Mouse (Mus musculus): ENCODE measurements at regions not wholly inside any gene's neighbourhood (a gene's known extent, or its start where the extent isn't known, plus 50 kb on each side); places are given as distances from the start of the nearest gene placed in this dataset.
A peak's percentile ranks its signal among the peaks of the same experiment; 100 is the strongest.

DNA sequence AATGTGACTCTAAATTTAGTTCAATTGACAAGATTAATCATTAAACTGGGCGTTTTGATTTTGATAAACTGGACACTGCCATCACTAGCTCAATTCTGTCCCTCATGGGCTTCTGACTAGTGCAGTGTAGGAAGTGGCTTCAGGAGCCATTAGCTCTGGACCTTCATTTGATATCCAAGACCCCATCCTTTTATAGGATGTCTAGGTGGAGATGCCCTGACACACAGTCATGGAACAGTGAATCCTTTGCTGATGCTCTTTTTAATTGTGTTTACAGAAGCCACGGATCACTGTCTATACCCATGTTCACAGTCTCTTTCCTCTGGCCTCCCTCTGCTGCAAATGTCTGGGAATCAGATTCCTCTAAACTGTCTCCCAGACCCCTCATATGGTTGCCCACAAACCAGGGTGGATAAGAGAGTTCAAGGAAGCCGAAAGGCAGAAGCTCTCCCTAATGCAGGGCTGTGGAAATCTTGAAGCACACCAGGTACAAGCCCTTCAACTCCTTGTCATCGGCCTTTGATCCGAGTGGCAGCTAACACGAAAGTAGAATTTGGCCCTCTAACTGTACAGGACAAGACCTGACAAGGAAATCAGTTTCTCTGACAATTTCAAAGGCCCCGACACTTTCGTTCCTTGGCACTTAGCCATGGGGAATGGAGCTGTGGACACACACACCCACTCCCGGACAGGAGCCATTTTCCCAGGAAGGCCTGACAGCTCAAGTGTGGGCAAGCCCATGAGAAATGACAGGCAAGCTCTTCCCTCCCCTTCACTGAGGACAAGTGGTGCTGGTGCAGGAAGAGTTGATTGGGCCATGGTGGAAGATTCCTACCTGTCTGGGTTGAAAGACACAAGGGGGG is 135.2 kb upstream of the Parp11 start:
- ATAC-seq (ENCODE audit: low FRiP score, low TSS enrichment) (no peak), DNase-seq (no peak)
- no peak overlapping the region for H3K9ac ChIP-seq (replicated peaks; ENCODE audit: low read length)
- no peaks in the 10 kb centered on the region for H3K36me3 ChIP-seq (ENCODE audit: control insufficient read depth, insufficient read depth, low read length)
- WGBS, result 89% methylated on average over 9 of the region's 9 CpGs
- no peaks in the 10 kb centered on the region for H3K4me1 ChIP-seq (ENCODE audit: control insufficient read depth, insufficient read depth, low read length)
- H3K4me2 ChIP-seq (ENCODE audit: low read length), result no peak overlapping the region
- H3K4me3 ChIP-seq (replicated peaks; ENCODE audit: low read depth, low read length), result no peak overlapping the region
- no peaks in the 10 kb centered on the region for H3K27me3 ChIP-seq (ENCODE audit: control insufficient read depth, insufficient read depth, low read length)
- H3K27ac ChIP-seq (replicated peaks; ENCODE audit: low read depth, low read length), result no peak overlapping the region
- no peaks in the 10 kb centered on the region for H3K9me3 ChIP-seq (ENCODE audit: control insufficient read depth, low read length)

DNA sequence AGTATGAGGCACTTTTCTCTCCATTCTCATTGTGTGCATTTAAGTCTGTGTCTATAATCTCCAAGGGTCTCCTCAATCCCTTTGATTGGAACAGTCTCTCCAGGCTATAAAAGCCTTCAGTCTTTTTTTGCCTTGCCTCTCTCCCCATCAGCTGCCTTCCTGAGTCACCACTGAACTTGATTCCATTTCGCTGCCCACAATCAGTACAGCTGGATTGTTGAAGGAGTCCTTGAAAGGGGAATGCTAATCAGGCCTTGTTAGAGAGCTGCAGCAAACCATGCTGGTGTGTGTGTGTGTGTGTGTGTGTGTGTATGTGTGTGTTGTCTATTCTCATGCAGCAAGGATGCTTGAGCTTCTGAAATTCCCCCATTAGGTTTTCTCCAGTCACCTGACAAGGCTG is 129.3 kb upstream of the Parp11 start:
- no peak overlapping the region for H3K9ac ChIP-seq (replicated peaks; ENCODE audit: low read length)
- H3K36me3 ChIP-seq (ENCODE audit: control insufficient read depth, insufficient read depth, low read length), result no peaks in the 10 kb centered on the region
- ATAC-seq (ENCODE audit: low FRiP score, low TSS enrichment) (no peak), DNase-seq (no peak)
- H3K4me2 ChIP-seq (ENCODE audit: low read length), result no peak overlapping the region
- H3K27ac ChIP-seq (replicated peaks; ENCODE audit: low read depth, low read length), result no peak overlapping the region
- H3K27me3 ChIP-seq (ENCODE audit: control insufficient read depth, insufficient read depth, low read length), result no peaks in the 10 kb centered on the region
- no peak overlapping the region for H3K4me3 ChIP-seq (replicated peaks; ENCODE audit: low read depth, low read length)
- H3K9me3 ChIP-seq (ENCODE audit: control insufficient read depth, low read length), result no peaks in the 10 kb centered on the region
- H3K4me1 ChIP-seq (ENCODE audit: control insufficient read depth, insufficient read depth, low read length), result peaks cover 4% of the 10 kb centered on the region; the same call in 1 of the 2 replicates
- WGBS, result 21% methylated on average over 1 of the region's 1 CpGs

DNA sequence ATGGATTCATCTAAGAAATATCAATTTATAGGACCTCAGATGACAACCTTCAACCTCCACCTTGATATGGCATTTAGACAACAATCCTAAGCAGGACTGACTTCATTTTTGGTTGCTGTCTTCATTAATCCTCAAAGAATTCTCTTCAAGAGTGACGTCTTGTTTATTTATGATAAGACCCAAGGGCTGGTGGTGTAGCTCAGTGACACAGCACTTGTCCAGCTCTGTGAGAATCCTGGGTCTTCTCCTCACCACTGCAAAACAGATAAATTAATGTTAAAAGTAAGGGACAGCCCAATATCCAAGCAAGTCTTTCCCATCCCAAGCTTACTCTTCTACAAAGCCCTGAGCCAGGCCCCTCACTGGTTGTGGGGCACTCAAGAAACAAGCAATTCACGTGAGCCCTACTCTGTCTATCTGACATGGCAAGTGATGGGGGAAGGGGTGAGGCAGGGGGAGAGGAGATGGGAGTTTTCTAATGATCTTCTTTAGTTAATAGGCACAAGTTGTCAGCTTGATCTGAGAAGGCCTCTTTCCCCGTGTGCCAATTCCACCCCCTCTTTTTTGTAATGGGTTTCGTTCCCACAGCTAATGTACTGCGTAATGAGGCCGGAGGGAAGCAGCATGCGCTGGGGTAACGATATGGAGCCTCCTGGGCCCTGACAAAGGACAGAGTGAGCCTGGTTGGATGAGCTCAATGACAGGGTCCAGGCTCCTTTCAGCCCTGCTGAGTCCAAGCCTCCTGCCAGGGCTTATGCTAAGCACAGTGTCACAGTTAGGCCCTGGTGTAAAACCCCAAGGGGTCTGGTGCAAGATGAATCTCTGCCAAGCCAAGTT is 127.7 kb upstream of the Parp11 start:
- DNase-seq, result no peak
- ATAC-seq (ENCODE audit: low FRiP score, low TSS enrichment), result no peak
- H3K27ac ChIP-seq (replicated peaks; ENCODE audit: low read depth, low read length), result no peak overlapping the region

DNA sequence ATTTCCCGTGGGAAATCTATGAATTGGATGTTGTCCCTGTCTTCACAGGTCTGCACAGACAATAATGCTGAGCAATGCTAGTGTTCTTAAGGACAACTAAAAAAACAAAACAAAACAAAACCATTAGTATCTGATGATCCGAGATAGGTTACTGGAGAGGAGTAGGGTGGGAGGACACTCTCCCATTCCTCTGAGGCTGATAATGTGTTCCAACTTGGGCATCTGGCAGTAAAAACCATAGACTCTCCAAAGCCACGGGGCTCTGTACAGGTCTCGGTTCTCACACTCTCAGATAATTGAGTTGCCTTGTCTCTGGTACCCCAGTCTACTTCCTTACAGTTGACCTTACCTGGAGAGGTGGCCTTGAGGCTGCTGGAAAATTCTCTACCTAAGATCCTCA is 126.0 kb upstream of the Parp11 start:
- Histone ChIP-seq H3K36me3 (ENCODE audit: control insufficient read depth, insufficient read depth, low read length) (no peaks in the 10 kb centered on the region), H3K27me3 (ENCODE audit: control insufficient read depth, insufficient read depth, low read length) (no peaks in the 10 kb centered on the region), H3K27ac (replicated peaks; ENCODE audit: low read depth, low read length) (no peak overlapping the region), H3K4me2 (ENCODE audit: low read length) (no peak overlapping the region), H3K9ac (replicated peaks; ENCODE audit: low read length) (no peak overlapping the region), H3K4me3 (replicated peaks; ENCODE audit: low read depth, low read length) (no peak overlapping the region), H3K4me1 (ENCODE audit: control insufficient read depth, insufficient read depth, low read length) (peaks cover 4% of the 10 kb centered on the region; the same call in 1 of the 2 replicates), H3K9me3 (ENCODE audit: control insufficient read depth, low read length) (no peaks in the 10 kb centered on the region)
- ATAC-seq (ENCODE audit: low FRiP score, low TSS enrichment) (no peak), DNase-seq (no peak)
- WGBS, result 86% methylated on average over 4 of the region's 4 CpGs

More for the DNA sequence above, 127.7 kb upstream of the Parp11 start:
- no peak overlapping the region for H3K4me3 ChIP-seq (replicated peaks; ENCODE audit: low read depth, low read length)
- H3K9ac ChIP-seq (replicated peaks; ENCODE audit: low read length), result no peak overlapping the region
- peaks cover 4% of the 10 kb centered on the region; the same call in 1 of the 2 replicates for H3K4me1 ChIP-seq (ENCODE audit: control insufficient read depth, insufficient read depth, low read length)
- WGBS, result 35% methylated on average over 8 of the region's 8 CpGs
- H3K36me3 ChIP-seq (ENCODE audit: control insufficient read depth, insufficient read depth, low read length), result no peaks in the 10 kb centered on the region
- no peaks in the 10 kb centered on the region for H3K9me3 ChIP-seq (ENCODE audit: control insufficient read depth, low read length)
- no peaks in the 10 kb centered on the region for H3K27me3 ChIP-seq (ENCODE audit: control insufficient read depth, insufficient read depth, low read length)
- no peak overlapping the region for H3K4me2 ChIP-seq (ENCODE audit: low read length)

DNA sequence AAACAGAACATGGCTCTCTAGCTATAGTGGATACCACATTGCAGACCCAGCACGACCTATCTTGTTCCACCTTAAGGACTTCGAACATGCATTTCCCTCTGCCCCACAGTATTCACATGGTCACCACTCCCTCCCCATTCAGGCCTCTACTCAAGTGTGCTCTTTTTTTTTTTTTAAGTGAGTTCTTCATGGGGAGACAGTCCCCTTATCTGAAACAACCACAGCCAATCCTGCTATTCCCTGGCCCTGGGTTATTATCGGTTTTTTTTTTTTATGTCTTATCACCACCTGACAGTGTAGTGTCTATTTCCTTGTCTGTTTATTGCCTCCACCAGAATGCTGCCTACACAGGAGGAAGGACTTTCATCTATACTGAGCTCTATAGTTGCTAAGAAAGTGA is 125.6 kb upstream of the Parp11 start:
- 98% methylated on average over 3 of the region's 3 CpGs for WGBS
- no peak for ATAC-seq (ENCODE audit: low FRiP score, low TSS enrichment)
- no peak for DNase-seq
- Histone ChIP-seq H3K36me3 (ENCODE audit: control insufficient read depth, insufficient read depth, low read length) (no peaks in the 10 kb centered on the region), H3K9ac (replicated peaks; ENCODE audit: low read length) (no peak overlapping the region), H3K4me3 (replicated peaks; ENCODE audit: low read depth, low read length) (no peak overlapping the region), H3K27me3 (ENCODE audit: control insufficient read depth, insufficient read depth, low read length) (no peaks in the 10 kb centered on the region), H3K9me3 (ENCODE audit: control insufficient read depth, low read length) (no peaks in the 10 kb centered on the region), H3K4me2 (ENCODE audit: low read length) (no peak overlapping the region), H3K27ac (replicated peaks; ENCODE audit: low read depth, low read length) (no peak overlapping the region), H3K4me1 (ENCODE audit: control insufficient read depth, insufficient read depth, low read length) (peaks cover 6% of the 10 kb centered on the region; the same call in 1 of the 2 replicates)

DNA sequence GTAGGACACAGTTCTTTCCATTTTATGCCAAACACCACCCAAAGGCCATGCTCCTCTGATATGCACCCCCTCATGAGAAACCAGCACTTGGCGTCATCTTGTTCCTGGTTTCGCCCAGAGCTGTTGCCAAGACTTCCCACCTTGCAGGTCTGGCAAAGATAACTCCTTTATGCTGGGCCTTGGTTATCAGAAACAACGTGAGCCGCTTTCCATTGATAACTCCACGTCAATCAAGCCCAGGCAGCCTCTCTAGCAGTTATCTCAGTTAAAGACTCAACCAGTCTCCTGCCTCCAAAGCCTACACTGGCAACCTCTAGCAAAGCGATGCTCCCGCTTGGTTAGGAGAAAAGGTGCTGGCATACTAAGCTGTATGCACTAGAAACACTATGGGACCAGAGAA is 124.2 kb upstream of the Parp11 start:
- 90% methylated on average over 7 of the region's 7 CpGs for WGBS
- no peak for ATAC-seq (ENCODE audit: low FRiP score, low TSS enrichment)
- Histone ChIP-seq H3K27ac (replicated peaks; ENCODE audit: low read depth, low read length) (no peak overlapping the region), H3K4me3 (replicated peaks; ENCODE audit: low read depth, low read length) (no peak overlapping the region), H3K4me1 (ENCODE audit: control insufficient read depth, insufficient read depth, low read length) (peaks cover 6% of the 10 kb centered on the region; the same call in 1 of the 2 replicates), H3K9me3 (ENCODE audit: control insufficient read depth, low read length) (no peaks in the 10 kb centered on the region), H3K36me3 (ENCODE audit: control insufficient read depth, insufficient read depth, low read length) (no peaks in the 10 kb centered on the region), H3K9ac (replicated peaks; ENCODE audit: low read length) (no peak overlapping the region), H3K27me3 (ENCODE audit: control insufficient read depth, insufficient read depth, low read length) (no peaks in the 10 kb centered on the region), H3K4me2 (ENCODE audit: low read length) (no peak overlapping the region)
- DNase-seq, result no peak

DNA sequence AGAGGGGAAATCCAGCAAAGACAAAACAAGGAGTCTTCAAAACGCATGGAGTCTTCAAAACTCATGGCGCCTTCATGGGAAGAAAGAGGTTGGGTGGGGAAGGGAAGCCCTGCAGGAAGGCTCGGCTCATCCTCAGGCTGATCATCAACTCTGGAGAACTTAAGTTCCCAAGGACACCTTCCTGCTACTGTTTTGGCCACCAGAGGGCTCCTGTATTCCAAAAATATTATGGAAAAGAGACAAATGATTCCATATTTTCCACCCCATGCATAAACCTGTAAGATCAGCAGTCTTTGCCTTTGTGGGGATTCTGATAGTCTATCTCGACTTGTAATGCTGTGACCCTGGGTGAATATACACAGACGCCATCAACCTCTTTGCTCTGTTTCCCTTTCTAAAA is 121.7 kb upstream of the Parp11 start:
- peak; percentile 89 for DNase-seq

DNA sequence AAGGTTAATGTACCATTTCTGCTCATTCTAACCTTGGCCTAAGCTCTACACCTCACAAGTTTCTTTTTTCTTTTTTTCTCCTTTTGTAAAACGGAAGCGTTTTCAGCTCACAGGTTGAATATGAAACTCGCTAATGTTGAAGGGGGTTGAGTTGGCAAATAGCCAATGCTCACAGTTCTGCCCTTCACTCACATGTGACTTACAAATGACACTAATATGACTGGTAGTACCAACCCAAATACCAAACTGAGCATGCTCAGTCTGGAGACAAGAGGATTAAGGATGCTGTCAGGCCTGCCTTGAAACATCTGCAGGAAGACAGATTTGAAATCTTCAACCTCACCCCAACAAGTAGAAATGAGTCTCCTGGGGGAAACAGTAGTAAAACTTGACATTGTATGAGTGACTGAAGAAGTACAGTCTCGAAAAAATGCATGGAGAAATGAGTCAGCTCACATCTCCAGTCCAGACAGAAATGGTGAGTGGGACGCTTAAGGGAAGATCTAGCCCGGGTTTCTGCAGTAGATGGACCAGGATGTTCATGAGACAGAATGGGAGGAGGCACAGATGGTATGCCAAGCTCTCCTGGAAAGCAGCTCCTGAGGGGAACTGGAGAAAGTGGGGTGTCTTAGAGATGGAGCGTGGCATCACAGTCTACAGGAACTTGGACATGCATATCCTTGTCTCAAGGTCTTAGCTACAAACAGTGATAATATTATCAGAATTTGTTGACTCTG is 120.9 kb upstream of the Parp11 start:
- no peaks in the 10 kb centered on the region for H3K27me3 ChIP-seq (ENCODE audit: control insufficient read depth, insufficient read depth, low read length)

More for the DNA sequence above, 121.7 kb upstream of the Parp11 start:
- no peak overlapping the region for H3K27ac ChIP-seq (replicated peaks; ENCODE audit: low read depth, low read length)
- WGBS, result 46% methylated on average over 5 of the region's 5 CpGs
- H3K9me3 ChIP-seq (ENCODE audit: control insufficient read depth, low read length), result no peaks in the 10 kb centered on the region
- no peak overlapping the region for H3K4me2 ChIP-seq (ENCODE audit: low read length)
- H3K27me3 ChIP-seq (ENCODE audit: control insufficient read depth, insufficient read depth, low read length), result no peaks in the 10 kb centered on the region
- no peaks in the 10 kb centered on the region for H3K36me3 ChIP-seq (ENCODE audit: control insufficient read depth, insufficient read depth, low read length)
- H3K9ac ChIP-seq (replicated peaks; ENCODE audit: low read length), result no peak overlapping the region
- ATAC-seq (ENCODE audit: low FRiP score, low TSS enrichment), result no peak
- no peak overlapping the region for H3K4me3 ChIP-seq (replicated peaks; ENCODE audit: low read depth, low read length)
- peaks cover 13% of the 10 kb centered on the region for H3K4me1 ChIP-seq (ENCODE audit: control insufficient read depth, insufficient read depth, low read length)

More for the DNA sequence above, 120.9 kb upstream of the Parp11 start:
- Histone ChIP-seq H3K4me3 (replicated peaks; ENCODE audit: low read depth, low read length) (no peak overlapping the region), H3K9ac (replicated peaks; ENCODE audit: low read length) (no peak overlapping the region), H3K4me2 (ENCODE audit: low read length) (no peak overlapping the region), H3K9me3 (ENCODE audit: control insufficient read depth, low read length) (no peaks in the 10 kb centered on the region), H3K36me3 (ENCODE audit: control insufficient read depth, insufficient read depth, low read length) (no peaks in the 10 kb centered on the region), H3K4me1 (ENCODE audit: control insufficient read depth, insufficient read depth, low read length) (peaks cover 17% of the 10 kb centered on the region), H3K27ac (replicated peaks; ENCODE audit: low read depth, low read length) (no peak overlapping the region)
- no peak for DNase-seq
- 87% methylated on average over 7 of the region's 7 CpGs for WGBS
- no peak for ATAC-seq (ENCODE audit: low FRiP score, low TSS enrichment)

Data from midbrain, embryonic 14.5 days (tissue).